Mouse (Mus musculus) thymus, adult 2 months (tissue): ENCODE measurements around the gene Itpr2.

ENCODE experiments used
- CTCF ChIP-seq: fragments of 200-500 bp; IDR thresholded peaks from 2 replicates; pipeline ENCODE4 v1.5.1; 2012; ENCODE audit warnings: mild to moderate bottlenecking, control low read depth, low read length, moderate library complexity, borderline replicate concordance; ENCODE audit not compliant: control insufficient read depth, poor library complexity, insufficient read depth; ENCODE audit errors: extremely low read depth
- POLR2A ChIP-seq: fragments of 200-500 bp; IDR thresholded peaks from 2 replicates; pipeline ENCODE4 v1.6.1; 2012; ENCODE audit warnings: mild to moderate bottlenecking, low read length, control low read depth, moderate library complexity; ENCODE audit not compliant: control insufficient read depth, poor library complexity, insufficient read depth; ENCODE audit errors: extremely low read depth

DNA sequence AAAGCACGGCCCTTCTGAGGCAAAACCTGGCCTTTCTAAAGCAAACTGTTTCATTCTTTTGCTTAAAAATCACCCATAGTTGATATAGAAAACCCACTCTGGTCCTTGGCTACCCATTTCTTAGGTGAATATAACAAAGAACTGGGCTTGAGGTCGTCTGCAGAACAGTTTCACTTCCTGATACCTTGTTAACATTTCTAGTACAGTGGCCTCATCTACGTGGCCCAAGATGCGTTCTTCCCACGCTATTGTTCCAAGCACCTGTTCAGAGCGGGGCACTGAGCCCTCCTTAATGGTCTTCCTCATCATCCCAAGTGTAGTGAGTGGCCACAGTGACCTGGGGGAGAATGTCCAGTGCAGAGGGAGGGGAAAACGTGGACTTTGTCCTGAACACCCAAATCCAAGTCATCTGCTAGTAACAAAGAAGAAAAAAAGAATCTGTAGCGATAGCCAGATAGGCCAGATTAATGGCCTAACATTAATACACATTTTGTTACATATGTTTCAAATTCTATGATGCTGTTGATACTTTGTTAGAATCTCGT is 11.5 kb downstream of the Itpr2 start:
- TF ChIP-seq CTCF: no peak
- no peak for TF ChIP-seq POLR2A
